Mouse (Mus musculus) kidney, postnatal 0 days (tissue): Measurements from ENCODE around the gene Gna14. TPM values are rescaled to one million over a fixed set of nuclear protein-coding genes. Genes with fewer than 3 reads are reported as not detected.

Source experiments
- ATAC-seq: fragments of 200-750 bp; cut with Nextera tagmentation; replicated peaks from 2 replicates; pipeline ENCODE4 v1.8.0; 2017; ENCODE audit warnings: low read depth, moderate number of reproducible peaks, moderate TSS enrichment, moderate library complexity; ENCODE audit not compliant: low FRiP score
- DNase-seq: peaks from one replicate; pipeline ENCODE4 v3.0.0-alpha.2; 2016; ENCODE audit warnings: low spot score
- H3K27ac ChIP-seq: fragments of 300-500 bp; sonication (generic); 2 replicates; pipeline ENCODE4 v1.5.1; 2014; ENCODE audit warnings: mild to moderate bottlenecking
- H3K27me3 ChIP-seq: fragments of 300-500 bp; sonication (generic); 2 replicates; pipeline ENCODE4 v1.6.1; 2014; ENCODE audit warnings: low read length, mixed read lengths; ENCODE audit not compliant: insufficient read depth
- H3K36me3 ChIP-seq: fragments of 300-500 bp; sonication (generic); 2 replicates; pipeline ENCODE4 v1.6.1; 2014; ENCODE audit warnings: low read length, mixed read lengths; ENCODE audit not compliant: insufficient read depth
- H3K4me1 ChIP-seq: fragments of 300-500 bp; sonication (generic); replicated peaks from 2 replicates; pipeline ENCODE4 v1.6.1; 2014; ENCODE audit warnings: antibody characterized with exemption, low read length, mixed read lengths; ENCODE audit not compliant: insufficient read depth
- H3K4me2 ChIP-seq: fragments of 300-500 bp; sonication (generic); 2 replicates; pipeline ENCODE4 v1.6.1; 2014; ENCODE audit warnings: mild to moderate bottlenecking, low read length, moderate library complexity, mixed read lengths
- H3K4me3 ChIP-seq: fragments of 300-500 bp; sonication (generic); replicated peaks from 2 replicates; pipeline ENCODE4 v1.5.1; 2014; ENCODE audit warnings: low read depth, low read length
- H3K9ac ChIP-seq: fragments of 300-500 bp; sonication (generic); 2 replicates; pipeline ENCODE4 v1.6.1; 2014; ENCODE audit warnings: low read depth, low read length
- H3K9me3 ChIP-seq: fragments of 300-500 bp; sonication (generic); replicated peaks from 2 replicates; pipeline ENCODE4 v1.6.1; 2016; ENCODE audit warnings: low read length, inconsistent platforms, mixed read lengths
- CTCF ChIP-seq: IDR thresholded peaks from 2 replicates; pipeline ENCODE4 v1.5.1; 2016; ENCODE audit warnings: antibody characterized with exemption, low read depth, mild to moderate bottlenecking, moderate library complexity
- WGBS: fragments of 180-500 bp; shearing (Covaris S2); extraction: QIAGEN DNeasy Blood & Tissue Kit; methylation state at CpG from one replicate; pipeline ENCODE4 v1.1.7; 2014; 5-methylcytosine and 5-hydroxymethylcytosine counted together
- polyA plus RNA-seq: library from polyadenylated mRNA; unstranded; fragments of >200 nt; fragmentation: Nextera tagmentation; extraction: Ambion mirVana; gene quantifications from 2 replicates; pipeline ENCODE4 v1.2.1, GENCODE M21; 2015

The Gna14 gene
- polyA plus RNA-seq, 1 experiment from 2014 or later: 9.8 TPM

DNA sequence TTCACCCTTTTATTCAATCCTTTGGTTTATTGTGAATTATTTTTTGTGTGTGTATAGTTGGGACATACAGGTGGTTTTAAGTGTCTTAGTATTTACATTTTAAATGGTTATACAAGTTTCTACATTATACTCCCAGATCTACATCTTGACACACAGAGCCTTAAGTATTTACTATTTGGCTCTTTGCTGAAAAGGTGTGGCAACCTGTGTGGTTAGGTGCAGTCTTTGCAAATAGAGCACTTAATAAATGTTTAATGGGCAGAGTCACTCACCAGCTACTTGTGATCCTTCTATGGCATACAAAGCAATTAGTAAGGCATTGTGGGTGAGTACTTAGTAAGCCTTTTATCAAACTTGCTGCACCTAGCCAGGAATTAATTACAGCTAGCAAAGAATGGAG, 24.3 kb upstream of the Gna14 start:
- no peak for TF ChIP-seq CTCF
- no peak for ATAC-seq
- no peak for DNase-seq
- no peak overlapping the region for H3K9ac ChIP-seq
- no peak overlapping the region for H3K4me2 ChIP-seq
- H3K4me1 ChIP-seq: no peaks in the 10 kb centered on the region
- no peaks in the 10 kb centered on the region for H3K36me3 ChIP-seq
- no peak overlapping the region for H3K27ac ChIP-seq
- no peak overlapping the region for H3K4me3 ChIP-seq
- H3K27me3 ChIP-seq: no peaks in the 10 kb centered on the region
- no peaks in the 10 kb centered on the region for H3K9me3 ChIP-seq

DNA sequence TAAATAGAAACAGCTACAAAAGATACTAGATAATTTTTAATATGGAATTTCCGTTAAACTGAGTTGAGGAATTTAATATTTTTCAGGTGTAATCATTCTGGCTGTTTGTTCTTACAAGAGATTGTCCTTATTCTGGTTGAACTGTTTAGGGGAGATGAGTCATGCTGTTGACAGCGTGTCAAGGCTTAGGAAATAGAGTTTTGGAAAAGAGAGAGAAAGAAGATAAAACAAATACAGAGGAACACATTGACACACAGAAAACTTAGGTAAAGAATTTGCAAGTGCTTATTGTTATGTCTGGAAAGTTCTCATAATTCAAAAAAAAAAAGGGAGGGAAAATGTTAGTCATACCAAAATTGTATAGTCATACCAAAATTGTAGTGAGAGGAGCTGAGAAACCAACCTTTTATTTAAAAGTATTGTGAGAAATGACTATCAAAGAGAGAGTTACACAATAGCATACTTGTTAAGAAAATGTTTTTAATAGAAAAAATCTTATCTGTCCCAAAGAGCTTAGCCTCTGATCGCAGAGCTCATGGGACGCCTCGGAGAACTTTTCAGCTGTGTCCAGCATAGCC, 17.4 kb upstream of the Gna14 start:
- 90% methylated on average over 5 of the region's 5 CpGs for WGBS
- Histone ChIP-seq H3K4me2 (no peak overlapping the region), H3K4me1 (no peaks in the 10 kb centered on the region), H3K9ac (no peak overlapping the region), H3K27ac (no peak overlapping the region), H3K9me3 (no peaks in the 10 kb centered on the region), H3K27me3 (no peaks in the 10 kb centered on the region), H3K36me3 (no peaks in the 10 kb centered on the region), H3K4me3 (no peak overlapping the region)
- no peak for ATAC-seq
- DNase-seq: no peak
- TF ChIP-seq CTCF: no peak

DNA sequence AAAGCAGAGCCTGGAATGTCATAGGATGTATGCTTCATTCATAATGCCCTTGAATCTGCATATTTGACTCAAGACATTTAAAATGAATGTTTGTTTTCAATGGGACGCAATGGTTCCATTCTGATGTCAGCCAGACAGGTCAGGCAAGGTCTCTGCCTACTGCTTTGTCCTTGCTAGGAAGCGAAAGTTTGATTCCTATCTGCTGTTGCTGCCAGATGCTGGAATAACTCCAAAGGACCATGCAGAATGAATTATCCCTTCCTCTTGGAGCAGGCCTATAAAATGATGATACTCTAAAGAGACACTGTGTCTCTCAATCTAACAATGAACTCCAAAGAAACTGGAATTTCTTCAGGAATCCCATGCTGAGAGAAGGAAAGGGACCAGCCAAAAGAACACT, 10.0 kb upstream of the Gna14 start:
- DNase-seq (no peak), ATAC-seq (no peak)
- WGBS: 71% methylated on average over 2 of the region's 2 CpGs
- no peak for TF ChIP-seq CTCF
- Histone ChIP-seq H3K27ac (no peak overlapping the region), H3K9me3 (no peaks in the 10 kb centered on the region), H3K9ac (no peak overlapping the region), H3K36me3 (no peaks in the 10 kb centered on the region), H3K4me1 (no peaks in the 10 kb centered on the region), H3K4me3 (no peak overlapping the region), H3K4me2 (no peak overlapping the region), H3K27me3 (no peaks in the 10 kb centered on the region)

DNA sequence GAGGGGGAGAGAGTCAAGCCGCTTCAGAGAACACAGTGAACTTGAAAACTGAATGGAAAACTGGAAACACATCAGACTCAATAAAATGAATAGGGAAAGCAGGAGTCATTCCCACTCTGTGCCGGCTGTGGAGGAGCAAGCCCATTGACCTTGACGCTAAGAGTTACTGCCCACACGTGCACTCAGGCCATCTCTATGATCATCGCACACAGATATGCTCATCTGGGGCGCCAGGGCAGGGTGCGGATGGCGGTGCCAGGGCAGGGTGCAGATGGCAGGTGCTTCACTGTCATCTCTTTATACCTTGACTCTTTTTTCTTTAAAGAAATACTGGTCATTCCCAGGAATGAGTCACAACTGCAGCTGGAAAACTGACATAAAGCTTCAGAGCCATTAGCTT, 4.2 kb upstream of the Gna14 start:
- DNase-seq (no peak), ATAC-seq (no peak)
- Histone ChIP-seq H3K9ac (no peak overlapping the region), H3K4me3 (no peak overlapping the region), H3K27me3 (no peaks in the 10 kb centered on the region), H3K4me2 (no peak overlapping the region), H3K9me3 (no peaks in the 10 kb centered on the region), H3K4me1 (peaks cover 10% of the 10 kb centered on the region), H3K27ac (no peak overlapping the region), H3K36me3 (no peaks in the 10 kb centered on the region)
- TF ChIP-seq CTCF: no peak
- WGBS: 77% methylated on average over 8 of the region's 8 CpGs

DNA sequence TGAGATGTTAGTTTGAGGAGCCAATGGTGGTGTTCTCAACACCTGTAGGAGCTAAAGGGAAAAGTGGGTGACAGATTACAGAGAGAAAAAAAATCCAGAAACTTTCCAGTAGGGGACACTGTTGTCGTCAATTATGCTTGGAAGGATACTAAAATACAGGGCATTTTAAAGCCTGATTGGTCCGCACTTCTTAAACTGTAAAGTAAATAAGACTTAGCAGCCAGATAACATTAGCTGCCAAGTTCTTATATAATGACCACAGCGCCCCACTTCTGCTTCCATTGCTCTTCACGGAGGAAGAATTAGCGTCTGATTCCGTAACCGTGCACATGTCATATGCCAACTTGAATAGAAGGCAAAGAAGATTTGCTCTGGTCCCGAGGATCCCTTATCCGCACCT, 683 bp upstream of the Gna14 start:
- Histone ChIP-seq H3K36me3 (no peaks in the 10 kb centered on the region), H3K27me3 (no peaks in the 10 kb centered on the region), H3K4me1 (peaks cover 21% of the 10 kb centered on the region), H3K9me3 (no peaks in the 10 kb centered on the region), H3K27ac (no peak overlapping the region), H3K9ac (no peak overlapping the region), H3K4me2 (peak overlapping the region; percentile 76), H3K4me3 (peak overlapping the region; percentile 44)
- peak; percentile 85 for DNase-seq
- peak; percentile 73 for TF ChIP-seq CTCF
- no peak for ATAC-seq
- WGBS: 18% methylated on average over 9 of the region's 9 CpGs

DNA sequence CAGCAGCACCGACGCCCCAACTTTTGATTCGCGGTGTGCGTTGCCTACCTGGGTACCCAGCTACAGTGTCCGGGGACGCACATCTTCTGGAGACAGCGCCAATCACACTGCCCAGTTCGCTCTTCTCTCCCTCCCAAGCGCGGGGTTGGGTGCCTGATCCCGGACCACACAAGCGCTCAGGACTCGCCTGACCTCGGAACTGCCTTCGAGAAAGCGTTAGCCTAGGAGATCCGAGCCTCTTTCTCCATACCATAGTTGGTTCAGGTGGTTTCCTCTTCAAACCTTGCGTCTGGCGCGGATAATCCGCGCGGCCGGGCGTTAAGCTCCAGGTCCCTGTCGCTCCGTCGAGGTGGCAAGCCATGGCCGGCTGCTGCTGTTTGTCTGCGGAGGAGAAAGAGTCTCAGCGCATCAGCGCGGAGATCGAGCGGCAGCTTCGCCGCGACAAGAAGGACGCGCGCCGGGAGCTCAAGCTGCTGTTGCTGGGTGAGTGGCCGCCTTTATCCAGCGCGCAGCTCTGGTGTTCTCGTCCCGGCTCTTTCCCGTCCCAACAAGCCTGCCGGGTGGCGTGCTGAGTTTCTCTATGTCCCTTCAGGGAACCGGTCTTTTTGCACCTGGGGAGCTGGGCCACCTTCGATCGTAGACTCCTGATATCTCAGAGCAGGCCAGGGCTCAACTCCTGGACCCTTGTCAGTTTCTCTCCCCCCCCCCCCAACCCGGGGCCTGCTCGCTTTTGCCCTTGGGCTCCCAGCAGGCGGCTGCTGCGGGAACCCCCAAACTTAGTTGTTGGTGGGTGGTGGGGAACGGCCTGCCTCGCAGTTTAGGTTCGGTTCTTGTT, 990 bp downstream of the Gna14 start:
- Histone ChIP-seq H3K9me3 (no peaks in the 10 kb centered on the region), H3K4me3 (peak overlapping the region; percentile 44), H3K27ac (peak overlapping the region; percentile 67), H3K36me3 (no peaks in the 10 kb centered on the region), H3K27me3 (no peaks in the 10 kb centered on the region), H3K4me1 (peaks cover 21% of the 10 kb centered on the region), H3K4me2 (peak overlapping the region; percentile 76), H3K9ac (peak overlapping the region; percentile 62)
- no peak for TF ChIP-seq CTCF
- no peak for ATAC-seq
- DNase-seq: peak; percentile 47
- WGBS: 6% methylated on average over 61 of the region's 61 CpGs
